Mouse (Mus musculus) liver, adult 2 months (tissue): Measurements from ENCODE around the gene Nr4a1. TPM values are rescaled to one million over a fixed set of nuclear protein-coding genes. Genes with fewer than 3 reads are reported as not detected.
A peak's percentile ranks its signal among the peaks of the same experiment; 100 is the strongest.

ENCODE experiments used
- DNase-seq: peaks from one replicate; pipeline ENCODE4 v3.0.0-alpha.2; 2011; ENCODE audit warnings: low read depth, low spot score; ENCODE audit errors: extremely low read depth
- H3K27ac ChIP-seq: fragments of 200-500 bp; replicated peaks from 2 replicates; pipeline ENCODE4 v1.5.1; 2012; ENCODE audit warnings: low read depth, mild to moderate bottlenecking, control low read depth, inconsistent platforms, low read length; ENCODE audit not compliant: insufficient read depth
- H3K27me3 ChIP-seq: fragments of 200-500 bp; 2 replicates; pipeline ENCODE4 v1.6.1; 2012; ENCODE audit warnings: mild to moderate bottlenecking, moderate library complexity, low read length, inconsistent platforms; ENCODE audit not compliant: control insufficient read depth, insufficient read depth
- H3K36me3 ChIP-seq: fragments of 200-500 bp; 2 replicates; pipeline ENCODE4 v1.6.1; 2012; ENCODE audit warnings: low read length, inconsistent platforms; ENCODE audit not compliant: control insufficient read depth, insufficient read depth
- H3K4me1 ChIP-seq: fragments of 200-500 bp; 2 replicates; pipeline ENCODE4 v1.6.1; 2011; ENCODE audit warnings: low read length; ENCODE audit not compliant: control insufficient read depth, insufficient read depth
- H3K4me3 ChIP-seq: fragments of 200-500 bp; 2 replicates; pipeline ENCODE4 v1.5.1; 2011; ENCODE audit warnings: low read depth, mild to moderate bottlenecking, control low read depth, low read length, moderate library complexity; ENCODE audit not compliant: insufficient read depth
- H3K79me2 ChIP-seq: fragments of 200-500 bp; 2 replicates; pipeline ENCODE4 v1.6.1; 2012; ENCODE audit warnings: inconsistent platforms, mild to moderate bottlenecking, low read length, moderate library complexity; ENCODE audit not compliant: control insufficient read depth, insufficient read depth
- H3K9ac ChIP-seq: fragments of 200-500 bp; 2 replicates; pipeline ENCODE4 v1.6.1; 2012; ENCODE audit warnings: low read depth, mild to moderate bottlenecking, control low read depth, inconsistent platforms, low read length
- CTCF ChIP-seq: fragments of 200-500 bp; IDR thresholded peaks from 2 replicates; pipeline ENCODE4 v1.5.1; 2011; ENCODE audit warnings: low read depth, low read length, control low read depth
- POLR2A ChIP-seq: fragments of 200-500 bp; IDR thresholded peaks from 2 replicates; pipeline ENCODE4 v1.6.1; 2011; ENCODE audit warnings: low read length, control low read depth; ENCODE audit not compliant: insufficient read depth; ENCODE audit errors: extremely low read depth
- WGBS: fragments of 180-500 bp; shearing (Covaris S2); methylation state at CpG from one replicate; pipeline ENCODE4 v1.1.7; 2018; 5-methylcytosine and 5-hydroxymethylcytosine counted together
- polyA plus RNA-seq: library from polyadenylated mRNA; depleted of rRNA; stranded (reverse); fragments of >200 nt; gene quantifications from 2 replicates; pipeline ENCODE4 v1.2.3, GENCODE M21; 2012
- total RNA-seq: library from RNA; depleted of rRNA; stranded (reverse); fragments of >200 nt; gene quantifications from 2 replicates; pipeline ENCODE4 v1.2.3, GENCODE M21; 2014

Nr4a1 gene
- total and polyA plus RNA-seq, 2 experiments: 0.18 to 0.89 TPM

DNA sequence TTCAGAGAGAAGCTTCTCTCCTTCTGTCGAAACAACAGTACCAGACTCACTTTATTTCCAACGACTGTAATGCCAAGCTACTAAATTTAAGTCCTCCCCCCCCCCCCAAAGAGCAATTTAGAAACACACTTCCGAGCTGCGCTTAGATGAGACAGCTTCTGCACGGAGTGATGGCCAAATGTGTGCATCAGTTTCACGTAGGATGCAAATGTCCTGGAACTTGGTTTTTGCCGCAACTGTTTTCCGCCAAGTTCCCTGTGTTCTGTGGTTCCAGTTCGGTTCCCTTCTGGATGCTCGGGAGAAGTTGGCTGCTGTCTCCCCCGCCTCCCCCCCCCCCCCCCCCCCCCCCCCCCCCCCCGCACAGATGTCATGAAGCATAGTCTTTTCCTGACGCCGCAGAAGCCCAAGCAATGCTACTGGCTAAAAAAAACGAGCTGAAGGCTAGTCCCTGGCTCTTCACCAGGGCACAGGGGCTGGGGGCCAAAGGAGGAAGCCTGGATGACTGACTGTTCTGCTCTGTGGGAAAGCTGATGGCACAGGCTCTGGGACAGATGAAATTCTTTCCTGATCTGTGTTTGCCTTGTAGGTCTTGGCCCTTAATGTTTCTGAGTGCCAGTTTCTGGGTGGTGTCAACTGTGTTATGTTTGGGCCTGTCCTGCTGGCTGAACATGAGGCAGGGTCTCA, 57.2 kb downstream of the Nr4a1 start:
- Histone ChIP-seq H3K27ac (no peak overlapping the region), H3K79me2 (no peaks in the 10 kb centered on the region), H3K4me3 (no peak overlapping the region), H3K9ac (no peak overlapping the region), H3K27me3 (no peaks in the 10 kb centered on the region), H3K36me3 (no peaks in the 10 kb centered on the region), H3K4me1 (no peaks in the 10 kb centered on the region)
- no peak for DNase-seq
- WGBS: 65% methylated on average over 14 of the region's 15 CpGs
- TF ChIP-seq POLR2A (no peak), CTCF (no peak)

DNA sequence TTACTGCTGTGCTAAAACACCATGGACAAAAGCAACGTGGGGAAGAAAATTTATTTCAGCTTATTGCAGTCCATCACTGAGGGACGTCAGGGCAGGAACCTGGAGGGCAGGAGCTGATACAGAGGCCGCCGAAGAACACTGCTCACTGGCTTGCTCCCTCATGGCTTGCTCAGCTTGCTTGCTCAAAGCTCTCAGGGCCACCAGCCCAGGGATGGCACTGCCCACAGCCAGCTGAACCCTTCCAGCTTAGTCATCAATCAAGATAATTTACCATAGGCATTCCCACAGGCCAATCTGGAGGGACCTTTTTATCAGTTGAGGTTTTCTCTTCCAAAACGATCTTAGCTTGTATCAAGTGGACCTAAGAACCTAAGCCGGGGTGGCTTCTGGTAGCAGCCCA, 57.9 kb downstream of the Nr4a1 start:
- no peaks in the 10 kb centered on the region for H3K79me2 ChIP-seq
- no peak overlapping the region for H3K9ac ChIP-seq
- WGBS: 88% methylated on average over 6 of the region's 6 CpGs
- DNase-seq: no peak
- no peaks in the 10 kb centered on the region for H3K4me1 ChIP-seq
- no peaks in the 10 kb centered on the region for H3K27me3 ChIP-seq
- no peak overlapping the region for H3K4me3 ChIP-seq
- H3K36me3 ChIP-seq: no peaks in the 10 kb centered on the region
- TF ChIP-seq CTCF (no peak), POLR2A (no peak)
- no peak overlapping the region for H3K27ac ChIP-seq

DNA sequence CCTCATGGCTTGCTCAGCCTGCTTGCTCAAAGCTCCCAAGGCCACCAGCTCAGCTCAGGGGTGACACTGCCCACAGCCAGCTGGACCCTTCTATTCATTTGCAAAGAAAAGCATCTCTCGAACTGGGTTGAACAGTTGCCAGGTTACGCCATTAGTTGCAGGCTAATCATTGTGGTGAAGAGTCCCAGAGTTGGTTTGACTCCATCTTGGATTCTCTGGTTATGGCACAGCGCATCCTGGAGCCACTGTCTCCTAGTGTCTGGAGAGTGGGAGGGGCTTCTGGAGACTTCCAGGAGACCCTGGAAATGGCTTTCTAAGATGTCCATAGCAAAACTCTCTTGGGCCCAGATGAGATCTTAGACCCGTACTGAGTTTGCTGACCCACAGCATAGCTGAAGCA, 61.3 kb downstream of the Nr4a1 start:
- Histone ChIP-seq H3K27me3 (no peaks in the 10 kb centered on the region), H3K4me3 (no peak overlapping the region), H3K36me3 (no peaks in the 10 kb centered on the region), H3K4me1 (no peaks in the 10 kb centered on the region), H3K27ac (no peak overlapping the region), H3K9ac (no peak overlapping the region), H3K79me2 (no peaks in the 10 kb centered on the region)
- 84% methylated on average over 4 of the region's 4 CpGs for WGBS
- DNase-seq: no peak
- TF ChIP-seq POLR2A (no peak), CTCF (no peak)

DNA sequence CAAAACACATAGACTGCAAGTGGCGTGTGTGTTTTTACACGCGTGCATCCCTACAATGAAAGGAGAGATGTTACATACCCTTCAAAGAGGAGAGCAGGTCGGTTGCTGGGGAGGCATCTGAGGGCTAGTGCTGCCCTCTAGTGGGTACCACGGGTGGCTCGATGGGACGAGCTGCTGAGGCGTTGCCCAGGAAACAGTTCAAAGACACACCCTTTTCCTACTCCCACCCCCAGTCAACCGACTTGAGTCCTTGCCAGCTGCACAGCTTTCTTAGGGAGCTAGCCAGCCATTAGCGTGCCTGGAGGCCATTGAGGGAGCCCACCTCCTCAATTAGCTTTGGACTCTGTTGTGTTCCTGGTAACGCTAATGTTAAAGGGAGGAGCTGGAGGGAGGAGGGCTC, 61.8 kb downstream of the Nr4a1 start:
- Histone ChIP-seq H3K9ac (no peak overlapping the region), H3K27me3 (no peaks in the 10 kb centered on the region), H3K27ac (no peak overlapping the region), H3K4me1 (no peaks in the 10 kb centered on the region), H3K4me3 (peak overlapping the region; percentile 32; the same call in 1 of the 2 replicates), H3K36me3 (no peaks in the 10 kb centered on the region), H3K79me2 (no peaks in the 10 kb centered on the region)
- TF ChIP-seq CTCF (peak; percentile 99), POLR2A (no peak)
- peak; percentile 53 for DNase-seq
- 2% methylated on average over 11 of the region's 11 CpGs for WGBS

DNA sequence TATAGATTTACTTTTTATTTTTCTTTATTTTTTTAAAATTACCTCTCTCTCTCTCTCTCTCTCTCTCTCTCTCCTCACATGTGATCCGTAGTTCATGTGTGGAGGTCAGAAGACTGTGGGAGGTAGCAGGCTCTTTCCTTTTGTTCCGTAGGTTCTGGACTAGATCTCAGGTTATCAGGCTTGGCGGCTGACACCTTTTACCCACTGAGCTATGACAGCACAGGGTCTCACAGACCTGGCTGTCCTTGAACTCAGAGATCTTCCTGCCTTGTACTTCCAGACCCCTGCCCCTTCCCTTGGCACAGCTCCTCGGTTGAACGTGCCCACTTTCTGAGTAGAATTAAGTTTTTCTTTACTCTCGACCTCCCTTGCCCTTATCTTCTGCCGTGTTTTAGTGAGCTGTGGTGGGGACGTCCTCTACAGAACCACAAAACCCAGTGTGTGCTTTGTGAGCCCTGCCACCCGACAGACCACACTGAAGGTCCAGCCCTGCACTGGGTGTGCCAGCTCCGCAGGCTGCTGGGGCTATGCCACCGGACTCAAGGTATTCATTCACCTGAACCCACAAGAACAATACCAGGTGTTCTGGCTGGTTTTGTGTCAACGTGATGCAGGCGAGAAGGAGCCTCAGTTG, 62.3 kb downstream of the Nr4a1 start:
- no peak for DNase-seq
- TF ChIP-seq CTCF (no peak), POLR2A (no peak)
- peak overlapping the region; percentile 68; the same call in 1 of the 2 replicates for H3K27ac ChIP-seq
- no peaks in the 10 kb centered on the region for H3K4me1 ChIP-seq
- H3K27me3 ChIP-seq: no peaks in the 10 kb centered on the region
- H3K36me3 ChIP-seq: no peaks in the 10 kb centered on the region
- 57% methylated on average over 13 of the region's 13 CpGs for WGBS
- H3K79me2 ChIP-seq: no peaks in the 10 kb centered on the region
- H3K9ac ChIP-seq: peak overlapping the region; percentile 43
- H3K4me3 ChIP-seq: peak overlapping the region; percentile 49
